Mouse (Mus musculus): ENCODE measurements at regions not wholly inside any gene's neighbourhood (a gene's known extent, or its start where the extent isn't known, plus 50 kb on each side); places are given as distances from the start of the nearest gene placed in this dataset.

DNA sequence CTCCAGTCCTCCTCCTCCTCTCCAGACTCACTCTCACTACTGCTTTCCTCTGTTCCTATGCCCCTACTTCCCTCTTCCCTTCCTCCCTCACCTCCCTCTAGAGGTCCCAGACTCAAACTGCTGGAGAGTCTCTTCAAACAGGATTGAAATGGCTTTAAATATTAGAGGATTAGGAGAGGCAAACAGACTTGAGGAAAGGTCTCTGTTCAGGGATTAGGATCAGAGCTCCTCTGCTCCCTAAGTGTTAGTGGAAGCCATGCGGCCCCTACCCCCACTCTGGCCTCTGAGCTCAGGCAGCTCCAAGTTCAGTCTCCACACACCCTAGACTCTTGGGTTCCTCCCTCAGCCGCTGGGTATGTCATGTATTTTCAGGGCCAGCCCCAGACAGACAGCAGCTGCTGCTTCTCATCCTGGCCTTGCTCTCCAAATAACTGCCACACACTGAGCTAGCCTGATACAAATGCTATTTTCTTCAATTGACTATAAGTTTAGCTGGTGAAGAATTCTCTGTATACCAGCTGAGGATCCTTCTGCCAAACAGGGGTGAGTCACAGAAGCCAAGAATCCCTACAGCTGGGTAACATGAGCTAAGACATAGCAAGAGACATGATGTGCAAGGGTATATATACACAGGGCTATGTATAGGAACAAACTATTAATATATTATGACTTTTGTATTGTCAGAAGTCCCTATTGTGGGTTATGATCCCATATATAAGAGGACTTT lies 55.2 kb upstream of the Nxpe4 start:
- DNase-seq (ENCODE audit: low spot score) = no peak
- Histone ChIP-seq H3K4me1 (peaks cover 9% of the 10 kb centered on the region; the same call in 1 of the 2 replicates), H3K4me3 (no peak overlapping the region), H3K27me3 (replicated peaks; ENCODE audit: low read depth, poor library complexity, severe bottlenecking) (no peaks in the 10 kb centered on the region), H3K36me3 (replicated peaks) (no peaks in the 10 kb centered on the region), H3K9me3 (no peaks in the 10 kb centered on the region), H3K27ac (replicated peaks) (no peak overlapping the region)
- WGBS = 59% methylated on average over 2 of the region's 2 CpGs

GRCm38 (mm10) chr9:48108994-48109619 lies 52.7 kb upstream of the Nxpe4 start:
- WGBS = 60% methylated on average over 7 of the region's 7 CpGs
- Histone ChIP-seq H3K27me3 (replicated peaks; ENCODE audit: low read depth, poor library complexity, severe bottlenecking) (peaks cover 7% of the 10 kb centered on the region; the same call in 1 of the 2 replicates), H3K4me1 (peaks cover 10% of the 10 kb centered on the region; the same call in 1 of the 2 replicates), H3K9me3 (no peaks in the 10 kb centered on the region), H3K36me3 (replicated peaks) (no peaks in the 10 kb centered on the region), H3K4me3 (no peak overlapping the region), H3K27ac (replicated peaks) (no peak overlapping the region)
- no peak for DNase-seq (ENCODE audit: low spot score)

DNA sequence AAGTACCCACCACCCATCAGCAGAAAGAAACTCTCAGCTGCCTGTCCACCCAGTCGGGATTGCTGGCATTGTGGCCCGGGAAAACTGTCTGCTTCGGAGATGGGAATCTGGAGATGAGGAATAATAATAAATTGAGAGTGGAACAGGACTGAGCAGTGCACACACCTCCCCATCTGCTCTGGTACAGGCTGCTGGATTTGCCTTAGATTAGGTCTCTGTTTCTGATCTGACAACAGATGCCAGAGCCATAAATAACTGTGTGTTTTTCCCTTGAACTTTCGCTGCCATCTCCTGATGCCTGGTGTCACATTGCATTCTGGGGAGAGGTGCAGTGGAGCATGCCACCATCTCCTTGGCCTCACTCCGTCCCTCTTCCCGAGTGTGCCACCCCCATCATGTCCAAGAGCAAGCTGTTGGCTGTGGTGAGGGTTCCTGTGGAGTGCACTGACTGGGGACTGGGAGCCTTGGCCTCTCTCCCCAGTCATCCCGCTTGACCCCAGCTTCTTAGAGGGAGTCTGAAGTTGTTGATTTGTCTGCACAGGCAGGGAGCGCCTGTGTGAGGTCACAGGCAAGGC lies 50.4 kb upstream of the Nxpe4 start:
- 63% methylated on average over 8 of the region's 8 CpGs for WGBS
- Histone ChIP-seq H3K4me3 (no peak overlapping the region), H3K9me3 (no peaks in the 10 kb centered on the region), H3K27ac (replicated peaks) (no peak overlapping the region), H3K27me3 (replicated peaks; ENCODE audit: low read depth, poor library complexity, severe bottlenecking) (peaks cover 7% of the 10 kb centered on the region; the same call in 1 of the 2 replicates), H3K4me1 (peaks cover 10% of the 10 kb centered on the region; the same call in 1 of the 2 replicates), H3K36me3 (replicated peaks) (no peaks in the 10 kb centered on the region)
- DNase-seq (ENCODE audit: low spot score) = no peak

All from embryonic facial prominence, embryonic 10.5 days (tissue).